Mouse (Mus musculus) kidney, postnatal 0 days (tissue): ENCODE results near the gene Pes1. TPM values are rescaled to one million over a fixed set of nuclear protein-coding genes. Genes with fewer than 3 reads are reported as not detected.

Experiments
- ATAC-seq: fragments of 200-750 bp; cut with Nextera tagmentation; replicated peaks from 2 replicates; pipeline ENCODE4 v1.8.0; 2017; ENCODE audit warnings: low read depth, moderate number of reproducible peaks, moderate TSS enrichment, moderate library complexity; ENCODE audit not compliant: low FRiP score
- DNase-seq: peaks from one replicate; pipeline ENCODE4 v3.0.0-alpha.2; 2016; ENCODE audit warnings: low spot score
- H3K27ac ChIP-seq: fragments of 300-500 bp; sonication (generic); 2 replicates; pipeline ENCODE4 v1.5.1; 2014; ENCODE audit warnings: mild to moderate bottlenecking
- H3K27me3 ChIP-seq: fragments of 300-500 bp; sonication (generic); 2 replicates; pipeline ENCODE4 v1.6.1; 2014; ENCODE audit warnings: low read length, mixed read lengths; ENCODE audit not compliant: insufficient read depth
- H3K36me3 ChIP-seq: fragments of 300-500 bp; sonication (generic); 2 replicates; pipeline ENCODE4 v1.6.1; 2014; ENCODE audit warnings: low read length, mixed read lengths; ENCODE audit not compliant: insufficient read depth
- H3K4me1 ChIP-seq: fragments of 300-500 bp; sonication (generic); replicated peaks from 2 replicates; pipeline ENCODE4 v1.6.1; 2014; ENCODE audit warnings: antibody characterized with exemption, low read length, mixed read lengths; ENCODE audit not compliant: insufficient read depth
- H3K4me2 ChIP-seq: fragments of 300-500 bp; sonication (generic); 2 replicates; pipeline ENCODE4 v1.6.1; 2014; ENCODE audit warnings: mild to moderate bottlenecking, low read length, moderate library complexity, mixed read lengths
- H3K4me3 ChIP-seq: fragments of 300-500 bp; sonication (generic); replicated peaks from 2 replicates; pipeline ENCODE4 v1.5.1; 2014; ENCODE audit warnings: low read depth, low read length
- H3K9ac ChIP-seq: fragments of 300-500 bp; sonication (generic); 2 replicates; pipeline ENCODE4 v1.6.1; 2014; ENCODE audit warnings: low read depth, low read length
- H3K9me3 ChIP-seq: fragments of 300-500 bp; sonication (generic); replicated peaks from 2 replicates; pipeline ENCODE4 v1.6.1; 2016; ENCODE audit warnings: low read length, inconsistent platforms, mixed read lengths
- CTCF ChIP-seq: IDR thresholded peaks from 2 replicates; pipeline ENCODE4 v1.5.1; 2016; ENCODE audit warnings: antibody characterized with exemption, low read depth, mild to moderate bottlenecking, moderate library complexity
- WGBS: fragments of 180-500 bp; shearing (Covaris S2); extraction: QIAGEN DNeasy Blood & Tissue Kit; methylation state at CpG from one replicate; pipeline ENCODE4 v1.1.7; 2014; 5-methylcytosine and 5-hydroxymethylcytosine counted together
- polyA plus RNA-seq: library from polyadenylated mRNA; unstranded; fragments of >200 nt; fragmentation: Nextera tagmentation; extraction: Ambion mirVana; gene quantifications from 2 replicates; pipeline ENCODE4 v1.2.1, GENCODE M21; 2015

Pes1 gene
- polyA plus RNA-seq, 1 experiment from 2014 or later: 55.0 TPM

DNA sequence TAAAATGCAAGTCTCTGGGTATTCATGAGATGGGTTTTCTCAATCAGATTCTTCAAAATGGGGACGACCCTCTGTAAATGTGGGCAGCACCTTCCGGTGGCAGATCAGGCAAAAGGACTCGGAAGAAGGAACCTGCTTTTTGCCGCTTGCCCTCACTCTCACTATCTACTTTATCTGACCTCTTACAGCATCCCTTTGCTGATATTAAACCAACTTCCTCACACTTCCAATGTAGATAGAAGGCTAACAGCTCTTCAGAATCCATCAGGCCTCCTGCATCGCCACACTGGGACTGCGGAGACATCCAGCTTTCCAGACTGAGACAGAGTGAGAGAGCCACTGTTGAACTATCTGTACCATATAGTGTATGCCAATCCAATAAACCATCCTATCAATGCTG is 41.0 kb upstream of the Pes1 start:
- Histone ChIP-seq H3K27me3 (no peaks in the 10 kb centered on the region), H3K27ac (no peak overlapping the region), H3K36me3 (peaks cover 15% of the 10 kb centered on the region), H3K4me3 (no peak overlapping the region), H3K9ac (no peak overlapping the region), H3K9me3 (no peaks in the 10 kb centered on the region), H3K4me1 (no peaks in the 10 kb centered on the region), H3K4me2 (no peak overlapping the region)
- DNase-seq (no peak), ATAC-seq (no peak)
- TF ChIP-seq CTCF: no peak
- 95% methylated on average over 6 of the region's 6 CpGs for WGBS

DNA sequence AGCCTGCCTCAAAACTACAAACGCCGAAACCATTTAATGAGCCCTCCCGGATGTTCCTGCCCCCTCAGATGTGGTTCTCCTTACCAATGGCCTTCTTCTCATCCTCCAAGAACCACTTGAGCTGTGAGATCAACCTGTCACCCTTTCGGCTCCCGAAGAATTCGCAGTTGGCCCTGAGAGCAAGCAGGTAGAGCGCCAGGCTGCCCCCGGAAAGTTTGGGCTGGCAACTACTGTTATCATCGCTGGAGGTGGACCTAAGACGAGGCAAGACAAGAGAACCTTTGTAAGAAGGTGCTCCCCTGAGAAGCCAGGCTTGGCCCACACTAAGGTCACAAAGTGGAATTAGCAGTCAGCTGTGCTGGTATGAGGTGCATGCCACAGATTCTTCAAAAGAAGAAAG is 37.9 kb upstream of the Pes1 start:
- DNase-seq: no peak
- no peak overlapping the region for H3K27ac ChIP-seq
- no peak overlapping the region for H3K4me3 ChIP-seq
- no peak overlapping the region for H3K4me2 ChIP-seq
- peaks cover 15% of the 10 kb centered on the region for H3K36me3 ChIP-seq
- no peaks in the 10 kb centered on the region for H3K27me3 ChIP-seq
- H3K9ac ChIP-seq: no peak overlapping the region
- H3K4me1 ChIP-seq: 0 out of 2 replicates have a peak, but pooled peaks cover 2% of the 10 kb centered on the region
- WGBS: 92% methylated on average over 10 of the region's 10 CpGs
- H3K9me3 ChIP-seq: no peaks in the 10 kb centered on the region
- no peak for ATAC-seq
- TF ChIP-seq CTCF: no peak

DNA sequence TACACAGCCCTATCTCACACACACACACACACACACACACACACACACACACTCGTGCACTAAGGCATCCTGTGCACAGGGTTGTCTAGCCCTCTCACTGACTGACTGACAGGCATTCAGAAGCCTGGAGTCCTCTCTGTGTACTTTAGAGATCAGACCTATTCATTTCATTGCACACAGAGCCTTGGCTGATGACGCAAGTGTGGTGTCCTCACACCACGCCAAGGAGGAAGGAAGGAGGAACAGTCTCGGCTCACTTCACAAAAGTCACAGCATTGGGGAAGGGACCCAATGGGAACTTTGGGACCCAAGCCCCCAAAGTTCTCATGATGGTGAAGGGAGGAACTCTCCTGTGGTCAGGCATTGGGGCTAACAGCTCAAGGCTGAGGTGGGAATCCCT is 33.8 kb upstream of the Pes1 start:
- Histone ChIP-seq H3K27me3 (no peaks in the 10 kb centered on the region), H3K9ac (no peak overlapping the region), H3K4me3 (no peak overlapping the region), H3K9me3 (no peaks in the 10 kb centered on the region), H3K36me3 (no peaks in the 10 kb centered on the region; the same call in 1 of the 2 replicates), H3K4me2 (peak overlapping the region; percentile 76; the same call in 1 of the 2 replicates), H3K4me1 (0 out of 2 replicates have a peak, but pooled peaks cover 12% of the 10 kb centered on the region), H3K27ac (no peak overlapping the region)
- no peak for DNase-seq
- ATAC-seq: no peak
- 77% methylated on average over 4 of the region's 4 CpGs for WGBS
- TF ChIP-seq CTCF: no peak

DNA sequence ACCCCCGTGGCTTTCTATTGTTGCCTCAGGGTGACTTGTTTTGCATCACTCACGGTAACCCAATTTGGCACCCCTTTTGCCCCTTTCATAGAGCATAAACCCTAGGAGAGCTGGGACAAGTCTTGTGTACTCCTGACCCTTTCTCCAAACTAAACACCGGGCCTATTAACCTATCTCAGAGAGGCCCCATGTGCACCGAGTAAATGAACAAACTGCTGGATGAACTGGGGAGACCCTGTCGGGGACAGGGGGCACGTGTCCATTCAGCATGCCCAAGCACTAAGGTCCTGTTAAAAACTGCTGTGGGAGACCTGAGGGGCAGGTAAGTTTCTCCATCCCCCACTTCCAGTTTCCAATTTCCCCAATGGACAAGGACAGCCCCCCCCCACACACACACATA is 32.8 kb upstream of the Pes1 start:
- no peak for TF ChIP-seq CTCF
- WGBS: 27% methylated on average over 6 of the region's 6 CpGs
- ATAC-seq: no peak
- no peak for DNase-seq
- Histone ChIP-seq H3K27me3 (no peaks in the 10 kb centered on the region), H3K4me1 (0 out of 2 replicates have a peak, but pooled peaks cover 12% of the 10 kb centered on the region), H3K4me2 (peak overlapping the region; percentile 76), H3K9me3 (no peaks in the 10 kb centered on the region), H3K27ac (0 out of 2 replicates have a peak overlapping the region, but pooled peaks have one; percentile 60), H3K36me3 (no peaks in the 10 kb centered on the region; the same call in 1 of the 2 replicates), H3K9ac (peak overlapping the region; percentile 67), H3K4me3 (peak overlapping the region; percentile 46)

DNA sequence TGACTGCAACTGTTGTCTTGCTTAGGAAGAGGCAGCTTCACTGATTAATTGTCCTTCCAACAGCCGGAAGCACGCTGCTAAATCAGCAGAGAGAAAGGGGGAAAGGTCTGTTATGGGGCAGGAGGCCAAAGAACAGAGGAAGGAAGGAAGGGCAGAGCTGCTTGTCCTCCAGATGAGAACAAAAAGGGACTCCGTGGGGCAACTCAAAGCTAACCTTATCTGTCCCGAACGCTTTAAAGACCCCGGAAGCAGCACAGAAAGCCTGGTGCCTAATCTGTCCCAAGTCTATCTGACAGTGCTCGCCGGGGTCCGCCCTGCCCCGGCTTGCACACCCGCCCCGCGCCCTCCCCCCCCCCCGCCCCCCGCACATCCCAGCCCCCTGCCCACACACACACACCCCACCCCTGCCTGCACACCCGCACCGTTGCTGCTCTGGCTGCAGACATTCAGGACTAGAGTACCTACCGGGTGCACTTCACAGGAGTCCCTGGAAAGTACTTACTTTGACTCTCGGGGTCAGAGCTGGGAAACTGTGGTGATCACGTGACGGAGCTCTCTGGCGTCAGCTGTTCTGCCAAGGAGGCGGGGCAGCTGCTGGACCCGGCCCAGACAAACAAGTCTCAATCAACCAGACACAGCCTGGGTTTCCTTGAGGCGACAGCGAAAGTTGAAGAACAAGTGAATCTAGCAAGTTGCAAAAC is 32.1 kb upstream of the Pes1 start, which contains the start of gene Tcn2:
Gene Tcn2, minus strand, starts transcription at position 649 of the 701 bp plus-strand sequence.
- peak; percentile 86 for ATAC-seq
- Histone ChIP-seq H3K9ac (peak within 1 kb of the TSS; percentile 67), H3K27ac (peak within 1 kb of the TSS; percentile 60), H3K9me3 (no peaks in the 10 kb centered on the region), H3K27me3 (no peaks in the 10 kb centered on the region), H3K4me3 (peak within 1 kb of the TSS; percentile 46), H3K36me3 (no peaks in the 10 kb centered on the region; the same call in 1 of the 2 replicates), H3K4me1 (0 out of 2 replicates have a peak, but pooled peaks cover 12% of the 10 kb centered on the region), H3K4me2 (peak within 1 kb of the TSS; percentile 76)
- WGBS: under 1% methylated on average over 18 of the region's 26 CpGs
- peak; percentile 93 for DNase-seq
- no peak for TF ChIP-seq CTCF

DNA sequence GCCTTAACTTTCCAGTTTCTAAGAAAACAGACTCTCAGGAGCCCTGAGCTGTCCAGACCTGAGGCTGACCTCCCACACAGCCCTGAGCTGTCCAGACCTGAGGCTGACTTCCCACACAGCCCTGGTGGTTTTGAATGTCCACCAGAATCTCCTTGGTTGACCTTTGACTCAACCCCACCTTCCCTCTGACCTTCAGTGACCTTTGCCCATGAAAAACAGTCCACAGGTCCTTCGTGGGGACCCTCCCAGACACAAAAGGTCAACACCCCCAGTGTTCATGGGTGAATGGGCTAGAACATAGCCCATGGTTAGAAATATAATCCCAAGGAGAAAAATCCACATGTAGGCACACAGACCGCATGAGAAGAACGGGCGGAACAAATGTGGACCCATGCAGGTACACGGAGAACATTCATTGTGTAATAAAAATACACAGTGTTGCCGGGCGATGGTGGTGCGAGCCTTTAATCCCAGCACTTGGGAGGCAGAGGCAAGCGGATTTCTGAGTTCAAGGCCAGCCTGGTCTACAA is 30.0 kb upstream of the Pes1 start:
- Histone ChIP-seq H3K4me1 (0 out of 2 replicates have a peak, but pooled peaks cover 12% of the 10 kb centered on the region), H3K27ac (no peak overlapping the region), H3K4me3 (no peak overlapping the region), H3K9ac (no peak overlapping the region), H3K27me3 (no peaks in the 10 kb centered on the region), H3K36me3 (no peaks in the 10 kb centered on the region), H3K9me3 (no peaks in the 10 kb centered on the region), H3K4me2 (no peak overlapping the region)
- DNase-seq (no peak), ATAC-seq (no peak)
- WGBS: 87% methylated on average over 9 of the region's 9 CpGs
- no peak for TF ChIP-seq CTCF
